Mouse (Mus musculus): ENCODE results near the gene Arid4a. TPM values are rescaled to one million over a fixed set of nuclear protein-coding genes. Genes with fewer than 3 reads are reported as not detected.

Gene Arid4a
- polyA plus RNA-seq, 1 experiment from 2014 or later: 30.3 TPM

DNA sequence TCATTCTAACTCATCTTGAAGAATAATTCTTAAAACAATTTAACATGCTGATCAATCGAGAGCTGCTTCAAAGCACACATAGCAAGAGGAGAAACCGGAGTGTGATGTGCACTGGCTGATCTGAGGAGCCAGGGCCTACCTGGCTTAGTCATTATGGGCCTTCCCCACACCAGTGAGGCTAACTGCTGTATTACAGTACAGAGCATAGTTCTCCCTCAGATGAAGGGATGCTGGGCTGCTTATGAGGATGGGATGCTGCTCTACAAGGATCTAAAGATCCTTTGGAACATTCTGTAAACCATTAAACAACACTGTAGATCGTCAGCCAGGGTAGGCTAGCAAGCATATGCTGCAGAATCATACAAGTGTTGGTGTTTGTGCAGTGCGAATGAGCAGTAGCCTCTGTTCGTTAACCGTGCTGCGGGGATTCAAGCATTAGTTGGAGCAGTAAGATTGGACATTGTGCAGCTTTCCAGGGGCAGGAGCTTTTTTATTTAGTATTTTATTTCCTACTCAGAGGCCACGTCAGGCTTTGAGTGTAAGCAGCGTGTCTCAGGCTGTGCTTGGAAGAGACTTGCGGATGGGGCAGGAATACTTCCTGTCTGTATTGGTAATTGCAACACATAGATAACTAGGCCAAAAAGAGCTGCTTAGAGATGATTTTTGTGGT is 33.9 kb downstream of the Arid4a start:
- ATAC-seq (replicated peaks; ENCODE audit: insufficient number of reproducible peaks, low FRiP score, low TSS enrichment, low read depth) (no peak), DNase-seq (ENCODE audit: low spot score) (no peak)
- H3K4me3 ChIP-seq (ENCODE audit: low read depth, low read length): no peak overlapping the region
- no peak overlapping the region for H3K4me2 ChIP-seq (ENCODE audit: low read depth, low read length)
- no peaks in the 10 kb centered on the region for H3K9me3 ChIP-seq (replicated peaks; ENCODE audit: control insufficient read depth, low read length)
- no peaks in the 10 kb centered on the region for H3K27me3 ChIP-seq (ENCODE audit: control insufficient read depth, insufficient read depth, low read length)
- H3K9ac ChIP-seq (replicated peaks; ENCODE audit: low read length): no peak overlapping the region
- H3K27ac ChIP-seq (replicated peaks; ENCODE audit: low read depth, low read length): no peak overlapping the region
- peaks cover 7% of the 10 kb centered on the region for H3K36me3 ChIP-seq (replicated peaks; ENCODE audit: control insufficient read depth, insufficient read depth, low read depth, low read length)
- 90% methylated on average over 10 of the region's 10 CpGs for WGBS
- H3K4me1 ChIP-seq (ENCODE audit: control insufficient read depth, insufficient read depth, low read length): peaks cover 2% of the 10 kb centered on the region; the same call in 1 of the 2 replicates

DNA sequence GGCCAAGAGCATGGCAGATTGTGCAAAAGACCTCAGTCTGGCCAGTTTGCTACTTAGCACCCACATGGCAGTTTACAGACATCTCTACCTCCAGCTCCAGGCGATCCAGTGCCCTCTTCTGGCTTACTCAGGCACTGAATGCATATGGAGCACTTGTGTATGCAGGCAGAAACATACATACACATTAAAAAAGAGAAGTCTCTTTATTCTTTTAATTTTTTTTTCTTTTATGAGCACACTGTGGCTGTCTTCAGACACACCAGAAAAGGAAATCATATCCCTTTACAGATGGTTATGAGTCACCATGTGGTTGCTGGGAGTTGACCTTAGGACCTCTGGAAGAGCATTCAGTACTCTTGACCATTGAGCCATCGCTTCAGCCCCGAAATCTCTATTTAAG is 35.3 kb downstream of the Arid4a start:
- no peak overlapping the region for H3K4me3 ChIP-seq (ENCODE audit: low read depth, low read length)
- no peak for ATAC-seq (replicated peaks; ENCODE audit: insufficient number of reproducible peaks, low FRiP score, low TSS enrichment, low read depth)
- DNase-seq (ENCODE audit: low spot score): peak; percentile 24
- peaks cover 2% of the 10 kb centered on the region; the same call in 1 of the 2 replicates for H3K4me1 ChIP-seq (ENCODE audit: control insufficient read depth, insufficient read depth, low read length)
- no peak overlapping the region for H3K4me2 ChIP-seq (ENCODE audit: low read depth, low read length)
- 78% methylated on average over 3 of the region's 3 CpGs for WGBS
- no peak overlapping the region for H3K27ac ChIP-seq (replicated peaks; ENCODE audit: low read depth, low read length)
- peaks cover 6% of the 10 kb centered on the region for H3K36me3 ChIP-seq (replicated peaks; ENCODE audit: control insufficient read depth, insufficient read depth, low read depth, low read length)
- no peak overlapping the region for H3K9ac ChIP-seq (replicated peaks; ENCODE audit: low read length)
- H3K9me3 ChIP-seq (replicated peaks; ENCODE audit: control insufficient read depth, low read length): no peaks in the 10 kb centered on the region
- no peaks in the 10 kb centered on the region for H3K27me3 ChIP-seq (ENCODE audit: control insufficient read depth, insufficient read depth, low read length)

DNA sequence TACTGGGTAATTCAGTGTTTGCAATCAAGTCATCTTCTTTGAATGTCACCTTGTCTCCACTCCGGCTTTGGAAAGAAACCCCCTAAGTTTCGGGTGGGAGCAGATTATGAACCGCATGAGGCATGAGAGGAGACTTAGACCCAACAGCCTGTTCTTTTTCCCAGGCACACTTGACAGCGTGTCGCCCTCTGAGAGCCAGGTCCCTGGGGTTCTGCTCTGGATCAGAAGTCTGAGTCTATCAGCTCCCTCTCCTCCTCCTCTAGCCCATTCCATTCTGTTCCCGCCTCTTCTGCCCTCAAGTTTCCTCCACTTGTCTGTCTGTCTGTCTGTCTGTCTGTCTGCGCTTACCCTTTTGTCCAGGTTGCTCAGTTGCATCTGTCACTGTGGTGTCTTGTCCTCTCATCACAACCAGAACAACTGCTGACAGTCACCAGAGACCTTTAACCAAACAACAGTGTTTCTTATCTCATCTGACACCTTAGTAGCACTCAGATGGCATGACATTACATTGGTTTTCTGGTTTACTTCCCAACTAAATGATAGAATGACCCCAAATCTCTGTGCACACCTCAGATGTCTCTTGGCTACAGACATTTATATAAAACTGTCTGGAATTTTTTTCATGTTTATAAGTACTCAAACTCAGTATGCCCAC is 36.7 kb downstream of the Arid4a start:
- DNase-seq (ENCODE audit: low spot score) (no peak), ATAC-seq (replicated peaks; ENCODE audit: insufficient number of reproducible peaks, low FRiP score, low TSS enrichment, low read depth) (no peak)
- WGBS: 88% methylated on average over 7 of the region's 7 CpGs
- no peaks in the 10 kb centered on the region for H3K27me3 ChIP-seq (ENCODE audit: control insufficient read depth, insufficient read depth, low read length)
- H3K9ac ChIP-seq (replicated peaks; ENCODE audit: low read length): no peak overlapping the region
- H3K4me3 ChIP-seq (ENCODE audit: low read depth, low read length): no peak overlapping the region
- no peaks in the 10 kb centered on the region for H3K9me3 ChIP-seq (replicated peaks; ENCODE audit: control insufficient read depth, low read length)
- no peak overlapping the region for H3K4me2 ChIP-seq (ENCODE audit: low read depth, low read length)
- H3K36me3 ChIP-seq (replicated peaks; ENCODE audit: control insufficient read depth, insufficient read depth, low read depth, low read length): no peaks in the 10 kb centered on the region
- H3K4me1 ChIP-seq (ENCODE audit: control insufficient read depth, insufficient read depth, low read length): peaks cover 2% of the 10 kb centered on the region; the same call in 1 of the 2 replicates
- H3K27ac ChIP-seq (replicated peaks; ENCODE audit: low read depth, low read length): no peak overlapping the region

DNA sequence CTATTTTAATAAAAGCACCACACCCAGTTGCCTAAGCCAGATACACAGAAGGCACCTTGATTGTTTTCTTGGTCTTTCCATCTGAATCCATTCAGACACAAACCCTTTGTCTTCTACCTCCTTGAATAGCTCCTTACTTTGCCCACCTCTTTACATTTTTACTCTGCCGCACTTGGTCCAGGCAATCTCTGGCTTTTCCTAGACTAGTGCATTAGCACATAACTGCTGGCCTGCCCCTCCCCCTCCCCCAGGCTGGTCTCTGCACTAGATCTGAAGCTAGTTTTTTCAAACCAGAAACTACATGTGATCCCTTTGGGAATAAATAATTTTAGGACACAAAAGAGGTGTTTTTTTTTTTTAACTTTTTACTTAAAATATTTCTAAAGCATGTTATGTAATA is 37.2 kb downstream of the Arid4a start:
- H3K9ac ChIP-seq (replicated peaks; ENCODE audit: low read length): no peak overlapping the region
- H3K36me3 ChIP-seq (replicated peaks; ENCODE audit: control insufficient read depth, insufficient read depth, low read depth, low read length): no peaks in the 10 kb centered on the region
- WGBS: 82% methylated on average over 1 of the region's 1 CpGs
- H3K4me1 ChIP-seq (ENCODE audit: control insufficient read depth, insufficient read depth, low read length): peaks cover 2% of the 10 kb centered on the region; the same call in 1 of the 2 replicates
- no peak for DNase-seq (ENCODE audit: low spot score)
- H3K9me3 ChIP-seq (replicated peaks; ENCODE audit: control insufficient read depth, low read length): no peaks in the 10 kb centered on the region
- no peaks in the 10 kb centered on the region for H3K27me3 ChIP-seq (ENCODE audit: control insufficient read depth, insufficient read depth, low read length)
- no peak overlapping the region for H3K4me2 ChIP-seq (ENCODE audit: low read depth, low read length)
- H3K4me3 ChIP-seq (ENCODE audit: low read depth, low read length): no peak overlapping the region
- H3K27ac ChIP-seq (replicated peaks; ENCODE audit: low read depth, low read length): no peak overlapping the region
- no peak for ATAC-seq (replicated peaks; ENCODE audit: insufficient number of reproducible peaks, low FRiP score, low TSS enrichment, low read depth)

DNA sequence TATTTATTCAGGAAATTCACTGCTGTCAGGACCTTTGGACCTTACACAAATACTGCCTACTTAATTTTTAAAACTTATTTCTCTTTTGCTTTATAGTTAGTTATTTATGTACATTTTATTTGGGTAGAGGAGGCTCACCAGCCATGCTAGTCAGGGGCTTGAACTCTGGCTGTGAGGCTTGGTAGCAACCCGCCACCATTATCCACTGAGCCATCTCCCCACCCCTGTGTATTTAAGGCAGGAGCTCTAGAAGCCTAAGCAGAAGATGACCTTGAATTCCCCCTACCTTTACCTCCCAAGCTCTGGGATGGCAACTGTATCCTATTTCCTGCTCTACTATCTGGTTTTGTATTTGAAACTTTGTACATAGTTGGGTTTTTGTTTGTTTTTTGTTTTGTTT is 37.7 kb downstream of the Arid4a start:
- H3K27me3 ChIP-seq (ENCODE audit: control insufficient read depth, insufficient read depth, low read length): no peaks in the 10 kb centered on the region
- no peak overlapping the region for H3K4me3 ChIP-seq (ENCODE audit: low read depth, low read length)
- H3K9me3 ChIP-seq (replicated peaks; ENCODE audit: control insufficient read depth, low read length): no peaks in the 10 kb centered on the region
- H3K4me1 ChIP-seq (ENCODE audit: control insufficient read depth, insufficient read depth, low read length): no peaks in the 10 kb centered on the region
- H3K9ac ChIP-seq (replicated peaks; ENCODE audit: low read length): no peak overlapping the region
- no peak overlapping the region for H3K4me2 ChIP-seq (ENCODE audit: low read depth, low read length)
- 93% methylated on average over 1 of the region's 1 CpGs for WGBS
- no peak overlapping the region for H3K27ac ChIP-seq (replicated peaks; ENCODE audit: low read depth, low read length)
- no peaks in the 10 kb centered on the region for H3K36me3 ChIP-seq (replicated peaks; ENCODE audit: control insufficient read depth, insufficient read depth, low read depth, low read length)
- ATAC-seq (replicated peaks; ENCODE audit: insufficient number of reproducible peaks, low FRiP score, low TSS enrichment, low read depth): no peak
- DNase-seq (ENCODE audit: low spot score): no peak

DNA sequence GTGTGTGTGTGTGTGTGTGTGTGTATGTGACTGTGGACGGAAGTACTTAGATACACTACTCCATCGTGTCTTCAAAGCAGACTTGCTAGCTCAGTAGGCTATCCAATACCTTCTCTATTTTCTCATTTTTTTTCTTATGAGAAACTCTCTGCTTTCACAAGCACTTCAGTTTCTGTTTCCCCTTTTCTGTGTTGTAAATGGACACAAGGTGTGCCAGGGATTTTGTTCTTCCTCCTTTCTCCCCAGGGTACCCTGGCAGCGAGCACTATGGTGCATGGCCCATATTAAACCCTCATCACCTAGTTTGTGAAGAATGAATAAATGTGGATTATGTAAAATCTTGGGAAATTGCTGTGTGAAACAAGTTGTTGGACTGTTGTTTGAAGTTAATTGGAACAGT is 39.7 kb downstream of the Arid4a start:
- 86% methylated on average over 3 of the region's 3 CpGs for WGBS
- no peak overlapping the region for H3K4me3 ChIP-seq (ENCODE audit: low read depth, low read length)
- H3K27ac ChIP-seq (replicated peaks; ENCODE audit: low read depth, low read length): no peak overlapping the region
- H3K9me3 ChIP-seq (replicated peaks; ENCODE audit: control insufficient read depth, low read length): no peaks in the 10 kb centered on the region
- DNase-seq (ENCODE audit: low spot score) (no peak), ATAC-seq (replicated peaks; ENCODE audit: insufficient number of reproducible peaks, low FRiP score, low TSS enrichment, low read depth) (no peak)
- no peak overlapping the region for H3K9ac ChIP-seq (replicated peaks; ENCODE audit: low read length)
- no peaks in the 10 kb centered on the region for H3K36me3 ChIP-seq (replicated peaks; ENCODE audit: control insufficient read depth, insufficient read depth, low read depth, low read length)
- no peak overlapping the region for H3K4me2 ChIP-seq (ENCODE audit: low read depth, low read length)
- no peaks in the 10 kb centered on the region for H3K27me3 ChIP-seq (ENCODE audit: control insufficient read depth, insufficient read depth, low read length)
- H3K4me1 ChIP-seq (ENCODE audit: control insufficient read depth, insufficient read depth, low read length): no peaks in the 10 kb centered on the region

DNA sequence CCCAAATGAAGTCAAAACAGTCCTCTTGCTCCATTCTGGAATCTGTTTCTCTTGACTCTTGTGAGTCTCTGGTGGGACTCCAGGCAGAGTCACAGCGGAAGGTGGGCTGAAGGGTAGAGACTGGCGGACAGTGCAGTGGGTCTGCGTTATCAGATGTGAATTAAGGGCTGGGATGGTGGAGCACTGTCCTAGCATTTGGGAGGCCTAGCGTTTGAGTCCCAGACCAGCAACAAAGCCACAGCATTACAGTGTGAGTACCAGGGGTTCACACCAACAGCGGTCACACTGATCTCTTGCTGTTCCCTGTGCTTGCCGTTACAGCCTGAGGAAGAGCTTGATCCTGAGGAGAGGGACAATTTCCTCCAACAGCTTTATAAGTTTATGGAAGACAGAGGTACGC is 44.0 kb downstream of the Arid4a start:
- Histone ChIP-seq H3K27ac (replicated peaks; ENCODE audit: low read depth, low read length) (no peak overlapping the region), H3K36me3 (replicated peaks; ENCODE audit: control insufficient read depth, insufficient read depth, low read depth, low read length) (no peaks in the 10 kb centered on the region), H3K27me3 (ENCODE audit: control insufficient read depth, insufficient read depth, low read length) (no peaks in the 10 kb centered on the region), H3K9ac (replicated peaks; ENCODE audit: low read length) (no peak overlapping the region), H3K4me3 (ENCODE audit: low read depth, low read length) (no peak overlapping the region), H3K9me3 (replicated peaks; ENCODE audit: control insufficient read depth, low read length) (no peaks in the 10 kb centered on the region), H3K4me1 (ENCODE audit: control insufficient read depth, insufficient read depth, low read length) (no peaks in the 10 kb centered on the region), H3K4me2 (ENCODE audit: low read depth, low read length) (no peak overlapping the region)
- WGBS: 95% methylated on average over 7 of the region's 7 CpGs
- ATAC-seq (replicated peaks; ENCODE audit: insufficient number of reproducible peaks, low FRiP score, low TSS enrichment, low read depth) (no peak), DNase-seq (ENCODE audit: low spot score) (no peak)

DNA sequence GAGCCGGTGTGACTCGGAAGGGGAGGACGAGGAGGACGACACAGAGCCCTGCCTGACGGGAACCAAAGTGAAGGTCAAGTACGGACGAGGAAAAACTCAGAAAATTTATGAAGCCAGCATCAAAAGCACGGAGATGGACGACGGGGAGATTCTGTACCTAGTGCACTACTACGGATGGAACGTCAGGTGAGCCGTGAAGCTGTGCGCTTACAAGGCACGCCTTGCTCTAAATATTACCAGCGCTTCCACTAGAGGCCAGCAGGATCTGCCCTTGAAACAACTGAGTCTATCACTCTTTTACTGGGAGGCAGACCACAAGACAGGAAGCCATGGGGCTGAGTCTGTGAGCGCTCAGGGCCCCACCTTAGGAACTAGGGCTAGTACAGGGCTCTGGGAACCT is 54.1 kb downstream of the Arid4a start:
- ATAC-seq (replicated peaks; ENCODE audit: insufficient number of reproducible peaks, low FRiP score, low TSS enrichment, low read depth) (no peak), DNase-seq (ENCODE audit: low spot score) (no peak)
- Histone ChIP-seq H3K4me3 (ENCODE audit: low read depth, low read length) (no peak overlapping the region), H3K9ac (replicated peaks; ENCODE audit: low read length) (no peak overlapping the region), H3K27me3 (ENCODE audit: control insufficient read depth, insufficient read depth, low read length) (no peaks in the 10 kb centered on the region), H3K4me2 (ENCODE audit: low read depth, low read length) (no peak overlapping the region), H3K9me3 (replicated peaks; ENCODE audit: control insufficient read depth, low read length) (no peaks in the 10 kb centered on the region), H3K27ac (replicated peaks; ENCODE audit: low read depth, low read length) (no peak overlapping the region), H3K4me1 (ENCODE audit: control insufficient read depth, insufficient read depth, low read length) (no peaks in the 10 kb centered on the region), H3K36me3 (replicated peaks; ENCODE audit: control insufficient read depth, insufficient read depth, low read depth, low read length) (peaks cover under 1% of the 10 kb centered on the region)
- WGBS: 94% methylated on average over 17 of the region's 17 CpGs
